ENCODE assay signal across 16 mouse cellular contexts in genomic region chr8:95901864-95902263, GRCm38 (mm10). TPM values are rescaled to one million over a fixed set of nuclear protein-coding genes. Genes with fewer than 3 reads are reported as not detected.
DNase-seq lines count a peak whose midpoint lies in the region; ATAC-seq and TF ChIP-seq lines count a peak whose summit lies in the region.
"Had no signal": no experiment of that assay in that cellular context is flagged by ENCODE, and none has a peak within 500 bp of the region (broad histone marks: within the 10 kb centered on the region; RNA-seq: fewer than 3 reads in every experiment).

No protein-coding gene starts in this region.

- H3K27me3 ChIP-seq in heart, embryonic 10.5 days (ENCODE audit: insufficient read depth, poor library complexity, severe bottlenecking) = no peaks in the 10 kb centered on the region
- no peaks in the 10 kb centered on the region for H3K27me3 ChIP-seq in lung, postnatal 0 days (replicated peaks; ENCODE audit: insufficient read depth, low read length)
- no peaks in the 10 kb centered on the region for H3K27me3 ChIP-seq in neural tube, embryonic 11.5 days (ENCODE audit: control insufficient read depth, insufficient read depth, low read length)
- H3K27me3 ChIP-seq: limb, embryonic 13.5 days had no signal

- H3K4me3 ChIP-seq in heart, embryonic 10.5 days = no peak overlapping the region
- H3K4me3 ChIP-seq in lung, postnatal 0 days (ENCODE audit: low read depth, low read length) = no peak overlapping the region
- H3K4me3 ChIP-seq in neural tube, embryonic 11.5 days (ENCODE audit: low read depth, low read length) = no peak overlapping the region
- H3K4me3 ChIP-seq: erythroblast, embryonic 14.5 days; gastrocnemius, adult 2 months; limb, embryonic 13.5 days had no signal

- ATAC-seq in lung, postnatal 0 days = peak; percentile 35; the same call in 1 of the 2 replicates
- peak; percentile 95 for ATAC-seq in granulocyte monocyte progenitor cell, adult 5-6 weeks (replicated peaks; ENCODE audit: poor library complexity, severe bottlenecking)
- no peak for ATAC-seq in neural tube, embryonic 11.5 days (ENCODE audit: insufficient read depth, low FRiP score, low TSS enrichment)

- no peak for TF ChIP-seq EP300 in lung, postnatal 0 days (IDR thresholded peaks at IDR 0.05)

- peaks cover 11% of the 10 kb centered on the region for H3K4me1 ChIP-seq in heart, embryonic 10.5 days
- H3K4me1 ChIP-seq in lung, postnatal 0 days (ENCODE audit: insufficient read depth, low read depth, low read length) = no peaks in the 10 kb centered on the region
- no peaks in the 10 kb centered on the region; the same call in 1 of the 2 replicates for H3K4me1 ChIP-seq in neural tube, embryonic 11.5 days (ENCODE audit: control insufficient read depth, insufficient read depth, low read length)
- H3K4me1 ChIP-seq: limb, embryonic 13.5 days had no signal

- 0 out of 2 replicates have a peak overlapping the region, but pooled peaks have one; percentile 47 for H3K27ac ChIP-seq in heart, embryonic 10.5 days
- H3K27ac ChIP-seq in lung, postnatal 0 days (ENCODE audit: low read length) = no peak overlapping the region
- H3K27ac ChIP-seq in neural tube, embryonic 11.5 days (ENCODE audit: low read depth, low read length) = no peak overlapping the region
- H3K27ac ChIP-seq: gastrocnemius, adult 2 months; limb, embryonic 13.5 days had no signal

- no peak for DNase-seq in heart, embryonic 10.5 days (ENCODE audit: low spot score)
- DNase-seq in heart, postnatal 36 days = no peak
- DNase-seq in lung, postnatal 0 days (ENCODE audit: low spot score) = peak; percentile 42
- no peak for DNase-seq in lung, postnatal 25 days (ENCODE audit: low spot score)
- DNase-seq in neural tube, embryonic 11.5 days (ENCODE audit: low spot score) = peak; percentile 50
- no peak for DNase-seq in thymus, postnatal 25 days
- DNase-seq in cerebellum, postnatal 4 days (ENCODE audit: low spot score in 2 of 2) = no peak
- DNase-seq: adrenal gland, adult 8-10 months; cerebellum, adult 8-10 months; gastrocnemius, adult 2 months; layer of hippocampus, postnatal 36 days; midbrain, embryonic 14.5 days; thymus, adult 18-20 months had no signal

- TF ChIP-seq CTCF in lung, postnatal 0 days (IDR thresholded peaks at IDR 0.05) = no peak

- H3K4me2 ChIP-seq in lung, postnatal 0 days (replicated peaks; ENCODE audit: low read depth, low read length) = no peak overlapping the region
- H3K4me2 ChIP-seq in neural tube, embryonic 11.5 days (ENCODE audit: low read depth) = no peak overlapping the region
- H3K4me2 ChIP-seq: limb, embryonic 13.5 days had no signal

- H3K9ac ChIP-seq in lung, postnatal 0 days (replicated peaks; ENCODE audit: low read depth) = no peak overlapping the region
- H3K9ac ChIP-seq in neural tube, embryonic 11.5 days (ENCODE audit: low read length) = no peak overlapping the region
- H3K9ac ChIP-seq: limb, embryonic 13.5 days had no signal

- 44% methylated on average over 7 of the region's 7 CpGs for WGBS in heart, embryonic 10.5 days
- 41% methylated on average over 7 of the region's 7 CpGs for WGBS in lung, postnatal 0 days
- 29% methylated on average over 7 of the region's 7 CpGs for WGBS in neural tube, embryonic 11.5 days

- intact Hi-C loops in heart, postnatal 36 days (cut with DNase I) = no loop called here

- H3K36me3 ChIP-seq in heart, embryonic 10.5 days = no peaks in the 10 kb centered on the region
- no peaks in the 10 kb centered on the region for H3K36me3 ChIP-seq in lung, postnatal 0 days (ENCODE audit: insufficient read depth, low read length)
- no peaks in the 10 kb centered on the region for H3K36me3 ChIP-seq in neural tube, embryonic 11.5 days (ENCODE audit: control insufficient read depth, insufficient read depth, low read length)
- H3K36me3 ChIP-seq: limb, embryonic 13.5 days had no signal

- H3K9me3 ChIP-seq in heart, embryonic 10.5 days = no peaks in the 10 kb centered on the region
- H3K9me3 ChIP-seq in lung, postnatal 0 days (ENCODE audit: low read length) = no peaks in the 10 kb centered on the region
- no peaks in the 10 kb centered on the region for H3K9me3 ChIP-seq in neural tube, embryonic 11.5 days (ENCODE audit: control insufficient read depth, low read length)
- H3K9me3 ChIP-seq: limb, embryonic 13.5 days had no signal

RNA-seq across cellular contexts. Expression of gene Got2, which starts 13.5 kb away (rescaled TPM):
- 244 and 290 TPM in 2 replicates for polyA plus RNA-seq in heart, embryonic 10.5 days (2016; fragmentation: Nextera tagmentation; extraction: Ambion mirVana)
- total RNA-seq in heart, postnatal 36 days (2021) = 100 to 1,000 TPM; 811 to 862 TPM
- polyA plus RNA-seq in lung, postnatal 0 days (2015; fragmentation: Nextera tagmentation; extraction: Ambion mirVana) = 63.9 and 65.4 TPM in 2 replicates
- total RNA-seq in granulocyte monocyte progenitor cell, adult 5-6 weeks (2014; fragmentation: Nextera tagmentation) = 222 and 244 TPM in 2 replicates
- total RNA-seq in granulocyte monocyte progenitor cell, adult 5-6 weeks (2017) = 110 and 114 TPM in 2 replicates
- polyA plus RNA-seq in neural tube, embryonic 11.5 days (2014; fragmentation: Nextera tagmentation; extraction: Ambion mirVana) = 81.2 and 84.2 TPM in 2 replicates

RNA-seq across cellular contexts. Expression of gene Slc38a7, which starts 48.5 kb away (rescaled TPM):
- 13.5 and 14.3 TPM in 2 replicates for polyA plus RNA-seq in heart, embryonic 10.5 days (2016; fragmentation: Nextera tagmentation; extraction: Ambion mirVana)
- total RNA-seq in heart, postnatal 36 days (2021) = 10 to 100 TPM; 11.4 to 12.0 TPM
- polyA plus RNA-seq in lung, postnatal 0 days (2015; fragmentation: Nextera tagmentation; extraction: Ambion mirVana) = 11.1 and 11.6 TPM in 2 replicates
- 8.2 and 21.8 TPM in 2 replicates for total RNA-seq in granulocyte monocyte progenitor cell, adult 5-6 weeks (2014; fragmentation: Nextera tagmentation)
- total RNA-seq in granulocyte monocyte progenitor cell, adult 5-6 weeks (2017) = 7.0 and 8.4 TPM in 2 replicates
- 16.0 and 17.4 TPM in 2 replicates for polyA plus RNA-seq in neural tube, embryonic 11.5 days (2014; fragmentation: Nextera tagmentation; extraction: Ambion mirVana)

Comparison
In these comparisons a context has a peak if more than half of its experiments do, and no peak if none do; other contexts are left out.
1. DNase-seq: peak in lung, postnatal 0 days (single experiment) and neural tube, embryonic 11.5 days (single experiment); none in heart, embryonic 10.5 days (single experiment), heart, postnatal 36 days (0 of 2), lung, postnatal 25 days (single experiment), thymus, postnatal 25 days (single experiment) and cerebellum, postnatal 4 days (0 of 2).